Mouse (Mus musculus): Measurements from ENCODE around the gene Spic.

DNA sequence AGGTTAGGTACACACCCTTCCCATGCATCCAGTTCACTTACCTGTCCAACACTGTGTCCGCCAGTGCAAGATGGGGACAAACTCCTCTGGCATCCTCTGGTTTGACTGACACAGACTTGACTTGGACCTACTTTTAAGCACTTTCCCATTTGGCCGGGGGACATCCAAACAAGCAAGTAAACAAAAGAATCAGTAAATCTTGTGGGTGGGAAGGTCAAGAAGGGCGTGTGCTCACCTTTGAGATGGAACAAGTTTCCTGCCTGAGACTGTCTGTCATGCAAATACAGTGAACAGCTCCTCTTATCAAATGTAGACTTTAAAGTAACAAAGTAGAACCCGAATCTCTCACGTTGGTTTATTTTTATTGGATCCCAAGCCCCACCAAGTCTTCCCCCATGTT is at the start of gene Spic:
- TF ChIP-seq POLR2A (IDR thresholded peaks at IDR 0.05; ENCODE audit: insufficient read depth, low read depth, low read length), result no peak
- no peak for TF ChIP-seq CTCF (IDR thresholded peaks at IDR 0.05)
- no peak for TF ChIP-seq EP300 (IDR thresholded peaks at IDR 0.05; ENCODE audit: insufficient read depth, low read depth, low read length)
